Mouse (Mus musculus): ENCODE data around the gene Sema6b. TPM values are rescaled to one million over a fixed set of nuclear protein-coding genes. Genes with fewer than 3 reads are reported as not detected.
A peak's percentile ranks its signal among the peaks of the same experiment; 100 is the strongest.

Sema6b gene
- polyA plus RNA-seq, 1 experiment from 2014 or later = 2.6 TPM

DNA sequence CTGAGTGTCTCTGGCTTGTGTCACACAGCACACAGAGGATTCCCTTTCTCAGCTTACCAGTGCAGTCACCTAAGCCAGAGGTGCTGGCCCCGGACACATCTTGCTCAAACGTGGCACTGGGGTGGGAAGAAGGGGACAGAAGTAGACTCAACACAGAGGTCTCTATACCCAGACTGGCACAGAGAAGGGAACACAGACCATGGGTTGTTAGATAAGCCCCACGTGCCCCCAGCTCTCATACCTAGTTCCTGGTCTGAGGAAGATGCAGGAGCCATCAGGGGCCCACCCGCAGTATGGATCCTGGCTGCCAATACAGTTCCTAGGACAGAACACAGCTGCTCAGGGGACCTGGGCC lies 14.9 kb downstream of the Sema6b start:
- Histone ChIP-seq H3K27ac (no peak overlapping the region), H3K36me3 (peaks cover 8% of the 10 kb centered on the region), H3K9ac (no peak overlapping the region), H3K4me3 (no peak overlapping the region), H3K4me1 (peaks cover 16% of the 10 kb centered on the region), H3K9me3 (peaks cover 17% of the 10 kb centered on the region), H3K27me3 (peaks cover 65% of the 10 kb centered on the region), H3K4me2 (replicated peaks) (no peak overlapping the region)
- WGBS = 90% methylated on average over 4 of the region's 4 CpGs
- ATAC-seq (ENCODE audit: low FRiP score, low read depth) = no peak

DNA sequence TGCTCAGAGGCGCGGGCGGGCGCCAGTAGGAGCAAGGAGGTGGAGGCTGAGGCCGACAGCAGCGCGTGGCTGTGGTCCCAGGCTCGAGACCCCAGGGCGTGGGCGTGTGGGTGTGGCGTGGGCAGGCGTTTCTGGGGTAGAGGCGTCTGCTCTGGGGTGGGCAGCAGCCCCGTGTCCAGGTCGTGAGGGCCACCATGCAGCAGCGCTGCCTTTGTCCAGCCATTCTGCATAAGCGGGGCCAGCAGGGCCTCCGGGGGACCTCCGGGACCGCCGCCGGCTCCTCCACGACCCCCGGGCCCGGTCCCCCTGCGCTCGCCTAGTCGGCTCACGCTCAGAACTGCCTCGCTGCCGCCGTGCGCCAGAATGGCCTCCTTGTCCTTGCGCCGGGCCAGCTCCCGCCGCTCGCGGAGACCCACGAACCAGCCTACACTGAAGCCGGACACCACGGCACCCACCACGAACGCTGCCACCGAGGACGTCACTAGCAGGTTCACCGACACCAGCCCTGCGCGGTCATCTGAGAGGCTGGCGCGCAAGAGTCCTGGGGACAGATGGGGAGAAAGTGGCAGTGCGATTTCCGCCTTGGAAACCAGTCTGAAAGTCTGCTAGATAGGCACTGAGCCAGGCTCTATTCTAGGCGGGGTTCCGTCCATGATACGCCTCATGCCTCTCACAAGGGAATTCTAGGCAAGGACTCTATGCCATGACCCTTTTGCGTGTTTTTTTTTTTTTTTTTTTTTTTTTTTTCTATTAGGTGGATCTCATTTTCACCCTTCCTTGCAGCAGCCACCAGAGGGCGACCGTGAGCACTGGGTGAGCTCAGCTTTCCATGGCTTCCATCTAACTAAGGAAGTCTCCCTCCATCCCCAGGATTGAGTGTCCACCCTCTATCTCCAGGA lies 15.5 kb downstream of the Sema6b start:
- WGBS = 9% methylated on average over 50 of the region's 59 CpGs
- peaks cover 17% of the 10 kb centered on the region for H3K9me3 ChIP-seq
- peaks cover 22% of the 10 kb centered on the region for H3K4me1 ChIP-seq
- H3K27ac ChIP-seq = no peak overlapping the region
- peaks cover 8% of the 10 kb centered on the region for H3K36me3 ChIP-seq
- ATAC-seq (ENCODE audit: low FRiP score, low read depth) = no peak
- peak overlapping the region; percentile 46 for H3K4me3 ChIP-seq
- H3K27me3 ChIP-seq = peaks cover 71% of the 10 kb centered on the region
- peak overlapping the region; percentile 77 for H3K4me2 ChIP-seq (replicated peaks)
- peak overlapping the region; percentile 68 for H3K9ac ChIP-seq

GRCm38 (mm10) chr17:56123681-56124340 lies 16.3 kb downstream of the Sema6b start:
- 41% methylated on average over 59 of the region's 59 CpGs for WGBS
- H3K4me2 ChIP-seq (replicated peaks) = peak overlapping the region; percentile 77

GRCm38 (mm10) chr17:56123161-56123560 lies 17.0 kb downstream of the Sema6b start:
- ATAC-seq (ENCODE audit: low FRiP score, low read depth) = no peak
- Histone ChIP-seq H3K4me2 (replicated peaks) (no peak overlapping the region), H3K9me3 (peaks cover 17% of the 10 kb centered on the region), H3K4me3 (no peak overlapping the region), H3K27ac (no peak overlapping the region), H3K36me3 (peaks cover 8% of the 10 kb centered on the region), H3K27me3 (peaks cover 86% of the 10 kb centered on the region), H3K4me1 (peaks cover 24% of the 10 kb centered on the region), H3K9ac (no peak overlapping the region)
- WGBS = 85% methylated on average over 12 of the region's 12 CpGs

More at GRCm38 (mm10) chr17:56123681-56124340, 16.3 kb downstream of the Sema6b start:
- Histone ChIP-seq H3K36me3 (peaks cover 8% of the 10 kb centered on the region), H3K4me3 (peak overlapping the region; percentile 46), H3K9me3 (peaks cover 17% of the 10 kb centered on the region), H3K4me1 (peaks cover 24% of the 10 kb centered on the region), H3K9ac (peak overlapping the region; percentile 68), H3K27me3 (peaks cover 80% of the 10 kb centered on the region), H3K27ac (no peak overlapping the region)
- ATAC-seq (ENCODE audit: low FRiP score, low read depth) = no peak

GRCm38 (mm10) chr17:56121826-56122225 lies 18.3 kb downstream of the Sema6b start, which contains the start of gene Lrg1:
Gene Lrg1 (minus strand): TSS chr17:56122001.
- Histone ChIP-seq H3K27ac (no peak within 1 kb of the TSS), H3K9me3 (peaks cover 17% of the 10 kb centered on the region), H3K27me3 (peaks cover 99% of the 10 kb centered on the region), H3K9ac (no peak within 1 kb of the TSS), H3K4me3 (no peak within 1 kb of the TSS), H3K4me2 (replicated peaks) (no peak within 1 kb of the TSS), H3K36me3 (peaks cover 8% of the 10 kb centered on the region), H3K4me1 (peaks cover 30% of the 10 kb centered on the region)
- ATAC-seq (ENCODE audit: low FRiP score, low read depth) = no peak
- WGBS = 52% methylated on average over 2 of the region's 2 CpGs

- peaks cover 8% of the 10 kb centered on the region for H3K36me3 ChIP-seq
- peaks cover 100% of the 10 kb centered on the region for H3K27me3 ChIP-seq
- ATAC-seq (ENCODE audit: low FRiP score, low read depth) = no peak
- 6% methylated on average over 66 of the region's 66 CpGs for WGBS
- H3K27ac ChIP-seq = no peak overlapping the region
- peak overlapping the region; percentile 35; the same call in 1 of the 2 replicates for H3K9ac ChIP-seq
- H3K4me2 ChIP-seq (replicated peaks) = peak overlapping the region; percentile 45
- H3K4me1 ChIP-seq = peaks cover 30% of the 10 kb centered on the region
- peaks cover 17% of the 10 kb centered on the region for H3K9me3 ChIP-seq
- H3K4me3 ChIP-seq = peak overlapping the region; percentile 22
These were observed 19.9 kb downstream of the Sema6b start for GRCm38 (mm10) chr17:56119981-56120880.

DNA sequence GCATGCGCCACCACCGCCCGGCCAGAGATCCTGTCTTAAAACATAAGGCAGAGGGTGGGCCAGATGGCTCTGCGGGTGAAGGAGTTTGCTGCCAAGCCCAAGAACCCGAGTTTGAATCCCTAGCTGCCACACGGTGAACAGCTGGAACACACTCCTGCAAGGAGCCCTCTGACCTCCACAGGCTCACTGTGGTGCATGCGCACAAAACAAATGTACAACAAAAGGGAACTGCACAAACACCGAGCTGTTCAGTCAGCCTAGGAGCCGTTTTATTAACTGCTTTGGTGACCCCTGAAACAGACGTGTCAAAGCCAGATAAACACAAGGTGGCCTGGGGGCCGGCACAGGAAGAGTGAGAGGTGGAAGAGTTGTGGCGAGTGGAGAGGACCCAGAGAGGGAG lies 20.7 kb downstream of the Sema6b start:
- 38% methylated on average over 12 of the region's 12 CpGs for WGBS
- Histone ChIP-seq H3K4me3 (peak overlapping the region; percentile 22; the same call in 1 of the 2 replicates), H3K4me1 (peaks cover 25% of the 10 kb centered on the region), H3K27me3 (peaks cover 92% of the 10 kb centered on the region), H3K36me3 (peaks cover 8% of the 10 kb centered on the region), H3K4me2 (replicated peaks) (peak overlapping the region; percentile 45), H3K9ac (no peak overlapping the region), H3K27ac (no peak overlapping the region), H3K9me3 (peaks cover 17% of the 10 kb centered on the region)
- no peak for ATAC-seq (ENCODE audit: low FRiP score, low read depth)

DNA sequence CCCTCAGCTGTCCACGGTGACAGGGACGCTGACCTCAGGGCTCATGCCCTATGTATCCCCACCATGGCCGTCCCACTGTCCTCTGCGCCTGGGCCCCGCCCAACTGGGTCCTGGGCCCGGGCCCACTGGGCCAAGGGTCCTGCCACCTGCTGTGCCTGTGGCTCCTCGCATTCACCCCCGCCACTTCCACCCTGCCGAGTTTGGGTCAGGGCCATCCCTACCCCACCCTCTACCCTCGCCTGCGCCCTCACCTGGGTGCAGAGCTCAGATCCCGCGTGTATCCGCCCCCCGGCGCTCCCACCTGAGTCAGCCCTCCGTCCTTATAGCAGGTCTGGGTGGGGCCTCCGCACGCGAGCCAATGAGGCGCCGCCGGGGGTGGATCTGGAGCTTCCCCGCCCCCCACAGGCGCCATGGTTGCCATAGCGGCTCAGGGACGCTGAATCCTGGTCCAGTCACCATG lies 22.9 kb downstream of the Sema6b start, which contains the start of gene Plin5:
TSS of gene Plin5 (minus strand) at position 346 of the 460 bp plus-strand sequence.
- WGBS = 3% methylated on average over 27 of the region's 27 CpGs
- Histone ChIP-seq H3K9ac (peak within 1 kb of the TSS; percentile 4; the same call in 1 of the 2 replicates), H3K4me3 (peak within 1 kb of the TSS; percentile 31), H3K4me1 (peaks cover 18% of the 10 kb centered on the region), H3K9me3 (peaks cover 6% of the 10 kb centered on the region), H3K36me3 (0 out of 2 replicates have a peak, but pooled peaks cover under 1% of the 10 kb centered on the region), H3K27ac (no peak within 1 kb of the TSS), H3K27me3 (peaks cover 70% of the 10 kb centered on the region), H3K4me2 (replicated peaks) (peak within 1 kb of the TSS; percentile 62)
- no peak for ATAC-seq (ENCODE audit: low FRiP score, low read depth)

DNA sequence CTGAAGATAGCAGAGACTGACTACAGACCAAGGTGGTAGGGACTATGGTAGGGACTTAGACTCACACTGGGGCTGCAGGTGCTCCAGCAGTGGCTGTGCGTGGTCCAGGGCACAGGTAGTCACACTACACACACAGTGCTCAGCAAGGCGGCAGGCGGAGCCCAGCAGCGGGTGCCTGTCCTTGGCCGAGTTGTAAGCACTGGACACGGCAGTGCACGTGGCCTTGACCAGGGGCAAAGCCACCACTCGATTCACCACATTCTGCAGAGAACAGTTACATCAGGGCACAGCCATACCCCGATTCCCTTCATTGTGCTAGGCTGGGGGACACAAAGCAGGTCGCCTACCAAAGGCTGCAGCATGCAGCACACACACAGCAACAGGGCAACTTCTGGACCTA lies 23.9 kb downstream of the Sema6b start:
- no peak overlapping the region for H3K9ac ChIP-seq
- no peak overlapping the region for H3K4me3 ChIP-seq
- ATAC-seq (ENCODE audit: low FRiP score, low read depth) = no peak
- no peaks in the 10 kb centered on the region for H3K9me3 ChIP-seq
- WGBS = 80% methylated on average over 10 of the region's 10 CpGs
- H3K36me3 ChIP-seq = 0 out of 2 replicates have a peak, but pooled peaks cover 3% of the 10 kb centered on the region
- no peak overlapping the region for H3K4me2 ChIP-seq (replicated peaks)
- H3K27ac ChIP-seq = no peak overlapping the region
- H3K4me1 ChIP-seq = peaks cover 18% of the 10 kb centered on the region
- peaks cover 60% of the 10 kb centered on the region for H3K27me3 ChIP-seq

DNA sequence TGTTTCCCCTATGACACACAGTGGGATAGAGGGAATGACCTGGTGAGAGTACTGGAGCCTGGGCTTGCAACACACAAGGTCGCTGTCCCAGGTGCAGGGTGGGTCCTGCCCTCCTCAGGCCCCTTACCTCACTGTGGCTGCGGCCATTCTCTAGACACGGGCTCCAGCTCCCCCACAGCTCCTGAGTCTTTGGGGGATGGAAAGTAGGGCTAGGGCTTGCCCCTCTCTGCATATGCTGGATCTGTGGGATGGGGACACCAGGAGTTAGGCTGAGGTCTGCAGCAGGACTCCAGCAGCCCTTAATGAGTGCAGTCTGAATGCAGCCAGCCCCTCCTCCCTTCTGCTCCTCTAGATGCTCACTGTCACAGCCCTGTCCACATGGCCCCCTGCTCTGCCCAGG lies 27.4 kb downstream of the Sema6b start:
- Histone ChIP-seq H3K4me1 (peaks cover 5% of the 10 kb centered on the region), H3K4me2 (replicated peaks) (no peak overlapping the region), H3K27ac (no peak overlapping the region), H3K36me3 (peaks cover 11% of the 10 kb centered on the region; the same call in 1 of the 2 replicates), H3K4me3 (no peak overlapping the region), H3K9me3 (no peaks in the 10 kb centered on the region), H3K9ac (no peak overlapping the region), H3K27me3 (peaks cover 25% of the 10 kb centered on the region)
- ATAC-seq (ENCODE audit: low FRiP score, low read depth) = no peak
- WGBS = 84% methylated on average over 3 of the region's 3 CpGs

- 46% methylated on average over 5 of the region's 5 CpGs for WGBS
- Histone ChIP-seq H3K27me3 (peaks cover 16% of the 10 kb centered on the region), H3K4me1 (no peaks in the 10 kb centered on the region), H3K4me2 (replicated peaks) (no peak overlapping the region), H3K4me3 (no peak overlapping the region), H3K36me3 (peaks cover 19% of the 10 kb centered on the region; the same call in 1 of the 2 replicates), H3K9me3 (no peaks in the 10 kb centered on the region), H3K27ac (no peak overlapping the region), H3K9ac (no peak overlapping the region)
- ATAC-seq (ENCODE audit: low FRiP score, low read depth) = no peak
These were observed 28.3 kb downstream of the Sema6b start for GRCm38 (mm10) chr17:56111864-56112263.

Measured in limb, embryonic 13.5 days (tissue).